Mouse (Mus musculus) right cerebral cortex, adult 2 months (tissue): ENCODE measurements around the gene Fbxo11.
"Not testable (repeated sequence)": the region's sequence is repeated elsewhere in the genome, so short reads cannot be mapped to it uniquely, and the experiment has no call there.

Source experiments
- DNase-seq, 2 experiments: peaks; one replicate each; pipeline ENCODE4 v3.0.0; 2021 to 2022; ENCODE audit warnings: low spot score in 2 of 2

The Fbxo11 gene

GRCm38 (mm10) chr17:88067202-88067901 is 2.3 kb upstream of the Fbxo11 start:
- DNase-seq: no peak

GRCm38 (mm10) chr17:88066799-88067198 is 1.7 kb upstream of the Fbxo11 start:
- no peak for DNase-seq

DNA sequence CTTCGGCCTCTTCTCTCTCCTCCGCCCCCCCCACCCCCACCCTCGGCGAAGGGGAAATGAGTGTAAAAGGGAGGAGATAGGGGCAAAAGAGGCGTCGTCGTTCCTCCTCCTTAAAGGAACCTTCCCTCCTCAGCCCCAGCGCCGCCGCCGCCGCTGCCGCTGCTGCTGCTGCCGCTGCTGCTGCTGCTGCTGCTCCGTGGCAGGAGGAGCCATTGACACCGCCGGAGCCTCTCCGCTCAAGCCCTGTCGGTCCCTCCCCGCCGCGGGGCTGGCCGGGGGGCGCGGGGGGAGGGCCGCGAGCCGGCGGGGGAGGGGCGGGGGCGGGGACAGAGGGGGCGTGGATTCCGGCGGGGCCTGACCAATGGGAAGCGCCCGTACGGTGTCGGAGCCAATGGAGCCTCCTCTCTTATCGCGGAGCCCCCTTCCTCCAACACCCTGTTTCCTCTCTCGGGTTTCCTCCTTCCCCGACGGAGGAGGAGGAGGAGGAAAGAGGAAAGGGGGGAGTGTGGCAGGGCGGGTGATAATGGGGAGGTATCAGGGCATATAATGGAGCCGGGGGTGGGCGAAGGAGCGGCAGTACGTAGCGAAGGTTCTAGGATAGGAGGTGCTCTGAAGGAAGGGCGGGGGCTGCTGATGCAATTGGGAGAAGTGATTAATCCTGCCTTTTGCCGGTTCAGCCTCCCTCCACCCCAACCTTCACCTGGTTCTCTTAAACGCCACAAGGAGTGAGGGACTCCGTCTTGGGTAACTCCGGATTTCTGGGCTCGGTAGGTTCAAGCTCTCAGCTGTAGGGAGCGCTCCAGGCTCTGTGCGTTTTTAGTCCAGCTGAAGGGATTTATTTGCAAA is 933 bp upstream of the Fbxo11 start:
- peak; percentile 87 for DNase-seq

DNA sequence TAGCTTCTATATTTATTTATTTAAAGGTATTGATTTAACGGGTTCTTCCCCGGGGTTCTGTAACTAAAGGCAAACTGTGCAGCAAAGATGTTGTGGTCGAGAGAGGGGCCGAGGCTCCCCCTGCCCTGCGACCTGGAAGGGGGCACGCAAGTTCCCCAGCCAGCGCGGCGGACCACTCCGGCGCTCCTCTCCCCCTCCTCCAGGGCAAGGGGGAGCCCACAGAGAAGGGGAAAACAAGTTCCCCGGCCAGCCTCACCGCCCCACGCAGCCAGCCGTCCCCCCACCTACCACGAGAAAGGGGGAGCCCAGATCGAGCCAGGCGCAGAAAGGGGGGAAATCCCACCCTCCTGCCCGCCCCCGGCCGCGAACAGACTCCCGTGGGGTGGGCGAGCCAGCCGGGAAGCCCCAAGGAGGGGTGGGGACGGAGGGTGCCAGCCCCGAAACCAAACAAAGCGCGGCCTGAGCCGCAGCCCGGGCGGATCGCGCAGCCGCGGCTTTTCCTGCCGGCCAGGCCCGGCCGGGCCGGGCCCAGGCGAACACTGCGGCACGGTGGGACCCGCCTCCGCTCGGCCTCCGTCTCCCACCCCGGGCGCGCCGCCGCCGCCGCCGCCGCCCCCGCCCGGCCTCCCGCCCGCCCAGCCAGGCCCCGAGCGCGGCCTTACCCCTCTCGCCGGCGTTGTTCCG is 602 bp downstream of the Fbxo11 start:
- DNase-seq: peak; percentile 56 to 58

DNA sequence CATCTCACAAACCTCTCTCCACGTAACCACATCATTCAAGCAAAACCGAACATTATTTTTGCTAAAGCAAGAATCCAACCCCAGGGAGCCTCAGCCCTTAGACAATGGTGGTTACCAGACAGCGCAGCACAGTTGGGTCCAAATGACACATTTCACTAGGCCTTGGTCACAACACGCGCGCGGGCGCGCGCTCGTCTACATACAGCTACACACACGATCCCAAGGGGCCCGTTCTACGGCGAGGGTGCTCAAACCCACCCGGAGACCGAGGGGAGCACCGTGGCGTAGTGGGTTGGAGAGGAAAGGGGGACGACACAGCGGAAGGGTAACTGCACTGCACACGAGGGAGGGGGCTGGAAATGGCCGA is 1.1 kb downstream of the Fbxo11 start:
- DNase-seq: peak; percentile 60 to 81

DNA sequence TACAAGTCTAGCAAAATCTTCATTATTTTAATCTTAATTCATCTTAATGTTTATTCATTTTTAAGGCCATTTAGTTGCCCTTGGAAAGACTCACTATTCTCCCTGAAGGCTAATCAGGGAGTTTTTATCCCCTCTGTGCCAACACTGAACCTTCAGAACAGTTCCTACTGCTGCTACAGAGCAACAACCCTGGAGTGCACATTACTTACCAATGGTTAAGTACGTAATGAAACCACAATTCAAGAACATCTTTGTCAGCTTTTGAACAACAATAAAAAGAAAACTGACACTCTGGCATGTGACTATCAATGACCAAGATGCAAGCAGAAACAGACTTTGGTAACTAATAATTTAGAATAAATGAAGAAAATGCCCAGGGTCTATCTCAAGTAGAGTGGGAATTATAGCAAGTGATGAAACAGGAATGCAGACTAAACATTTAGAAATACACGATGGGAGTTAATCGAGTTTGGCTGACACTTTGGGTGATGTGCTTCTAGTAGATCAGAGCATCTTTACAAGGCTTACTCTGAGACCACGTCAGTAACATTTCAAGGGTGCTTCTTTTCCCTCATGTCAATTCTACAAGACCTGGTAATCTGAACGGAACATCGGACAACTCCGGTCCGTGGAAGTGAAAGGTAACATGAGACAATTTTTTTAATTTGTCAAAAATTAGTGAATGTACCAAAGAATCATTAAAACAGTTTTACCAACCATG is 2.1 kb downstream of the Fbxo11 start:
- DNase-seq: no peak

GRCm38 (mm10) chr17:88061942-88062341 is 3.1 kb downstream of the Fbxo11 start:
- no peak for DNase-seq

DNA sequence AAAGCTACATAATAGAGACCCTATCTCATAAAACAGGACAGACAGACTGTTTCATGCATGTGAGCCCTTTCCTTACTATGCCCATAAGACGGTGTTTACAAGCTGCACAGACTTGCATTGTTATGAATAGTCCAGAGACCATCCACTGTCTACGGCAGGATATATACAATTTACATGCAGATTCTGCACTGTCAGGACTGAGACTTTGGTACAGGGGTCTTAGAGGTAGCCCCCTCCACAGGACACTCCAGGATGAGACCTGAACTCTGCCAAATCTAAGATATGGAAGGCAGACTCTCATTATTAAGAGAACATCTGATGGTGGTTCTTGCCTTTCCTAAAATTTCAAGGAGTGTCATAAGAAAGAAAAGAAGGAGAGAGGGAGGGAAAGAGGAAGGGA is 6.8 kb downstream of the Fbxo11 start:
- no peak for DNase-seq

GRCm38 (mm10) chr17:88057846-88058245 is 7.2 kb downstream of the Fbxo11 start:
- no peak for DNase-seq

- no peak for DNase-seq
Measured at GRCm38 (mm10) chr17:88051679-88052078, 13.4 kb downstream of the Fbxo11 start.

DNA sequence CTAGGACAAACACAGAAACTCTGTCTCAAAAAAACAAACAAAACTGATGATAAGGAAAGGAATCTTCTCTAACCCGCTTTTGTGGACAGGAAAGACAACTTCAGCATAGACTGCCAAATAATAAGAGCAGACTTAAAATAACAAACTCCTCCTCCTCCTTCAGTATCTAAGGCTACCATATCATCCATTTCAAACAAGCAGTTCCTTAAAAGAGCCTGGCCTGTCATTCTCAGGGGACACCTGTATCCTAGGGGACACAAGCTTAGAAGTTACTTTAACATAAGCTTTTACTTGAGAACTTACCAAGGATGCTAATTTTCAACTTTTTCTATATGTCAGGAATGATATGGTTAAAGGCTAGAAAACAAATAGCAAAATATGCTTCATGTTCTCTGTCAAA is 14.2 kb downstream of the Fbxo11 start:
- DNase-seq: no peak

- DNase-seq: no peak
Measured at GRCm38 (mm10) chr17:88050318-88050717, 14.8 kb downstream of the Fbxo11 start.

GRCm38 (mm10) chr17:88042099-88043086 is 22.7 kb downstream of the Fbxo11 start:
- no peak for DNase-seq

DNA sequence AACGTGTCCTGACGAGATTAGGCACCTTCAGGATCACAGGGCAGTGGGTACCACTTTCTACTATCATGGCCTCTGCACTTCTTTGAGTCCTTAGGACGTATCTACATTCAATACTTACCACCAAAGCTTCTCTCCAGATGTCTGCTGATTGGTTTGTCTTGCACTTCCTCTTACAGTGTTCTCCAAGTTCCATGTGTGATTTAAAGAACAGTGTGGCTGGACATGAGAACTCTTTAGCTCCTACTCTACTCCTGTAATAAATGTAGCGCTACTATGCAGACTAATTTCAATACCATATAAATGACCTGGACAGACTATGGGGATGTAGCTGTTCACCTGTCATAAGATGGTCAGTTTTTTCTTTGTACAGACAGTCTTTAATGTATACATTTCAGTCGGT is 24.3 kb downstream of the Fbxo11 start:
- no peak for DNase-seq

GRCm38 (mm10) chr17:88034418-88034817 is 30.7 kb downstream of the Fbxo11 start:
- no peak for DNase-seq

DNA sequence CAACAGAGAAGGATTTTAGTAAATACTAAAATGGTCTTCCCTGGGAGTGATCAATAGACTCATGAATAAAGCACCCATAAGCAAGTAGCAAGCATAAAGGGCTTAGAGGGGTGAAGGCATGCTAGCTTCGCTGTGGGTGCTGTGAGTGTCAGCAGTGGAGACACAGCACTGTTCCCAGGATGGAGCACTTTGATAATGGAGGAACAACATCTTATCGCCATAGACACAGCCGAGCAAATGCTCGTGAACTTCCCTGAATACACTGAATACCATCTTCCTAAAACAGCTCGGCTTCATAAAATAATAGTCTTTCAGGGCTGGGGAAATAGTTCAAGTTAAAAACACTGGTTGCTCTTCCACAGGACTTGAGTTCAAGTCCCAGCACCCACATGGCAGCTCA is 33.3 kb downstream of the Fbxo11 start:
- no peak for DNase-seq

DNA sequence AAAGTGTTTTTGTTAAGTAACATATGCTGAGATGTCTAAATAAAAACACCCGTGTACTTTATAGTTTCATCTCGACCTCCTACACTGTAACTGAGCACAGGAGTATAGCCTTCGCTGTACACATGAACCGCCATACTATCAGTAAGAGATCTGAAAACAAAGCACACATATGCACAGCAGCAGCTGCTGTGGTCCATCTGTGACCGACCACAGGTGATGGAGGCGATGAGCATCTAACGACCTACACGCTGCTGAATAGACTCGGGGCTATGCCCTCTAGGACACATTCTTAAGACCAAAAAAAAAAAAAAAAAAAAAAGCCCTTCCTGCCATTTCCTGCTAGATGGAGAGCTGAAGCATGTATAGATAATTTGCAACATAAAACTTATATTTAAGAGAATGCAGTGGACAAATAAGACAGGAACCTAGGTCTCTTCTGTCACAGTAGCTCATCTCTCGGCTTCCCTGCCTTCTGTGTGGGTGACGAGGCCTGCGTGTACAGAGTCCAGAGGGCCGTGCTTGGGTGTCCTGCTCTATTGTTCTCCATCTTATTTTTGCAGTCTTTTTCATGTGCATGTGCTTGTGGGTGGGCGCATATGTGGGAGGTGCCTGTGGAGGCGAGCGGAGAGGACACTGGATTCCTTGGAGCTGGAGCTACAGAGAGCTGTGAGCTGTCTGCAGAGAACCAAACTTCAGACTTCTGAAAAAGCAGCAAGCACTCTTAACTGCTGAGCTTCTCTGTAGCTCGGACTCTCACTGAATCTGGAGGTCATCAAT is 35.7 kb downstream of the Fbxo11 start:
- DNase-seq: peak; percentile 70 to 72

DNA sequence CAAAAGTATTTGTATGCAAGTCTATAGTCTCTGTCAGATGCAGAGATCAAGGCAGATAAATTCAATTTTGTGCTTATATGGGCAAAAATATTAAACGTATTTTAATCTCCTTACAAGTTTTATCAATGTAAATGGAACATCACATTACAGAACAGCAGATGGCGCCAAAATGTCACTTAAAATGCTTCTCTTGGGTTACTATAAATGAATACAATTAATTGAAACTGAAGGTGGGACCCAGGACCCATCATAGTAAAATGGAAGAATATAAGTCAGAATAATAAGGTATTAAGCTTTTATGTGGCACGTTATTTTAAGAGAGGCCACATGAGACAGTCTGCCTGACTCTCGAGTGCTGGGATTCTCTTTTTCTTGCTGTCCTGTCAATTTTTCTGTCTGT is 39.9 kb downstream of the Fbxo11 start:
- DNase-seq: peak; percentile 58 to 59

DNA sequence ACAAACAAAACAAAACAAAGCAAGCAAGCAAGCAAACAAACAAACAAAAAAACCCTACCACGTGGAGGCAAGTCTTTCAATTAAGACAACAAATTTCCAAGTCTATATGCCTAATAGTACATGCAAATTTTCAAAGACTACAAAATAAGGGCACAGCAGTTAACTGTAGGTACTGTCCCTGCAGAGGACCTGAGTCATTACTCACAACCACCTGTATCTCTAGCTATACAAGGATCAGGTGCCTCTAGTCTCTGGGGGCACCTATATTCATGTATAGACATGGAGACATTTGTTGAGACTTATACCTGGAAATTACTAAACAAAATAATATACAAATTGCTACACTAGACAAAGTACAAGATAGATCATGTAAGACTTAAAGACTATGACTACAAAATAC is 41.2 kb downstream of the Fbxo11 start:
- DNase-seq: no peak

DNA sequence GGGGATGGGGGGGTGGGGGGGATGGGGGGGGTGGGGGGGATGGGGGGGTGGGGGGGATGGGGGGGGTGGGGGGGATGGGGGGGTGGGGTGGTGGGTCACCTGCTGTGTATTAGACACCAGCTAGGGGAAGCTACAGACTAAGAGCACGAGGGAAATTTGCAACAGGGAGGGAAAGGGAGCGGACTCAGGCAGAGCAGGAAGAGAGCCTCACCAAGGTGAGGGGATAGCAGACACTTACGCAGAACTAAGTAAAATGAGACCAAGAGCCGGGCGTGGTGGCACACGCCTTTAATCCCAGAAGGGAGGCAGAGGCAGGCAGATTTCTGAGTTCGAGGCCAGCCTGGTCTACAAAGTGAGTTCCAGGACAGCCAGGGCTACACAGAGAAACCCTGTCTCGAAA is 49.1 kb downstream of the Fbxo11 start:
- DNase-seq: not testable (repeated sequence)
